Mouse (Mus musculus) myocyte (in vitro differentiated cells): ENCODE results near the gene 1700001P01Rik. TPM values are rescaled to one million over a fixed set of nuclear protein-coding genes. Genes with fewer than 3 reads are reported as not detected.

Source experiments
- H3K27me3 ChIP-seq: one replicate; pipeline ENCODE4 v1.6.1; 2011; ENCODE audit not compliant: control insufficient read depth, insufficient read depth, insufficient read length
- H3K36me3 ChIP-seq: one replicate; pipeline ENCODE4 v1.6.1; 2011; ENCODE audit not compliant: control insufficient read depth, insufficient read depth
- H3K4me2 ChIP-seq: one replicate; pipeline ENCODE4 v1.6.1; 2011; ENCODE audit warnings: low read depth, control low read depth
- H3K4me3 ChIP-seq: one replicate; pipeline ENCODE4 v1.5.1; 2011; ENCODE audit warnings: mild to moderate bottlenecking, control low read depth, moderate library complexity
- H3K79me2 ChIP-seq: one replicate; pipeline ENCODE4 v1.6.1; 2011; ENCODE audit not compliant: control insufficient read depth, insufficient read depth
- H3ac ChIP-seq: one replicate; pipeline ENCODE4 v1.6.1; 2011; ENCODE audit not compliant: control insufficient read depth, insufficient read length
- CEBPB ChIP-seq: IDR thresholded peaks from 2 replicates; pipeline ENCODE4 v1.6.1; 2011; ENCODE audit warnings: mild to moderate bottlenecking, moderate library complexity; ENCODE audit not compliant: poor library complexity, insufficient read depth, severe bottlenecking
- E2F4 ChIP-seq: IDR thresholded peaks from one replicate; pipeline ENCODE4 v1.6.1; 2011; ENCODE audit warnings: mild to moderate bottlenecking, control low read depth, moderate library complexity; ENCODE audit not compliant: insufficient read depth
- MAX ChIP-seq: IDR thresholded peaks from one replicate; pipeline ENCODE4 v1.6.1; 2011; ENCODE audit warnings: low read depth, mild to moderate bottlenecking, control low read depth
- MYOD1 ChIP-seq, 3 experiments: IDR thresholded peaks; one replicate each; pipeline ENCODE4 v1.6.1; 2011; ENCODE audit warnings: control low read depth in 2 of 3, low read depth in 2 of 3, mild to moderate bottlenecking in 2 of 3, moderate library complexity in 1 of 3; ENCODE audit not compliant: insufficient read length in 2 of 3, control insufficient read depth in 1 of 3
- MYOG ChIP-seq, 3 experiments: IDR thresholded peaks; one replicate each; pipeline ENCODE4 v1.6.1; 2011; ENCODE audit warnings: control low read depth in 2 of 3, low read depth in 2 of 3, mild to moderate bottlenecking in 2 of 3; ENCODE audit not compliant: insufficient read length in 2 of 3, control insufficient read depth in 1 of 3, insufficient read depth in 1 of 3
- POLR2A ChIP-seq: IDR thresholded peaks from one replicate; pipeline ENCODE4 v1.6.1; 2011; ENCODE audit warnings: low read depth, mild to moderate bottlenecking, control low read depth, moderate library complexity; ENCODE audit not compliant: insufficient read length
- POLR2AphosphoS2 ChIP-seq: IDR thresholded peaks from one replicate; pipeline ENCODE4 v1.6.1; 2011; ENCODE audit warnings: low read depth, control low read depth; ENCODE audit not compliant: insufficient read length
- REST ChIP-seq: IDR thresholded peaks from one replicate; pipeline ENCODE4 v1.6.1; 2011; ENCODE audit warnings: mild to moderate bottlenecking, control low read depth, moderate library complexity; ENCODE audit not compliant: insufficient read depth, insufficient read length
- SRF ChIP-seq: IDR thresholded peaks from one replicate; pipeline ENCODE4 v1.6.1; 2011; ENCODE audit warnings: low read depth; ENCODE audit not compliant: control insufficient read depth, insufficient read length
- TCF12 ChIP-seq: IDR thresholded peaks from one replicate; pipeline ENCODE4 v1.6.1; 2011; ENCODE audit warnings: mild to moderate bottlenecking, control low read depth; ENCODE audit not compliant: poor library complexity, insufficient read depth, severe bottlenecking
- TCF3 ChIP-seq: IDR thresholded peaks from one replicate; pipeline ENCODE4 v1.6.1; 2011; ENCODE audit warnings: low read depth, control low read depth; ENCODE audit not compliant: insufficient read length
- USF1 ChIP-seq: IDR thresholded peaks from one replicate; pipeline ENCODE4 v1.6.1; 2011; ENCODE audit warnings: low read depth, mild to moderate bottlenecking, control low read depth, moderate library complexity
- polyA plus RNA-seq: library from polyadenylated mRNA; unstranded; fragments of >200 nt; fragmentation: generic; extraction: Trizol; gene quantifications from one replicate; pipeline ENCODE4 v1.2.1, GENCODE M21; 2012; ENCODE audit warnings: missing spikeins

1700001P01Rik gene
- polyA plus RNA-seq, 1 experiment, result 0.07 TPM

DNA sequence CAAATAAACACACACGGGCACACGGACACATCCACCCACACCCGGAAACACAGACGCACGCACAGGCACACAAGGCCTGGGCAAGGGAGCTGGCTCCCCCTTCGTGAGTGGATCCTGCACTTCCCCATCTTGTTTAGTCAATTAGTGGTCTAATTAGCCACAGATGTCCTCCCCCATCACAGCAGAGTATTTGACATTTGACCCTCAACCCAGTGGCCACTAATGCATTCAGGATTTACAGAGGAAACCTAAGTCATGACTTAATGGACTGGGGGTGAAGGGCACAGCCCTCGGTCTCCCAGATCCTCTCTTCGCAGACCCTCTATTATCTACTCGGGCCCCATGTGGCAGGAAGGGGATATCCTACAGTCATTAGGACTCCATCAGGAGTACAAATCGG, 42.0 kb downstream of the 1700001P01Rik start:
- H3K27me3 ChIP-seq, result no peaks in the 10 kb centered on the region
- TF ChIP-seq SRF (no peak), POLR2A (no peak), MYOD1 (IDR thresholded peaks at IDR 0.05; ENCODE audit: control insufficient read depth in 1 of 3, insufficient read length in 2 of 3, low read depth in 2 of 3) (no peak), REST (no peak), TCF3 (no peak), MYOG (IDR thresholded peaks at IDR 0.05; ENCODE audit: control insufficient read depth in 1 of 3, insufficient read depth in 1 of 3, insufficient read length in 2 of 3, low read depth in 2 of 3) (no peak), CEBPB (no peak), POLR2AphosphoS2 (no peak), MAX (no peak), USF1 (no peak), E2F4 (no peak), TCF12 (no peak)
- no peak overlapping the region for H3K4me2 ChIP-seq
- no peak overlapping the region for H3K4me3 ChIP-seq
- H3ac ChIP-seq, result no peak overlapping the region
- H3K79me2 ChIP-seq, result peaks cover 40% of the 10 kb centered on the region
- H3K36me3 ChIP-seq, result peaks cover 15% of the 10 kb centered on the region

DNA sequence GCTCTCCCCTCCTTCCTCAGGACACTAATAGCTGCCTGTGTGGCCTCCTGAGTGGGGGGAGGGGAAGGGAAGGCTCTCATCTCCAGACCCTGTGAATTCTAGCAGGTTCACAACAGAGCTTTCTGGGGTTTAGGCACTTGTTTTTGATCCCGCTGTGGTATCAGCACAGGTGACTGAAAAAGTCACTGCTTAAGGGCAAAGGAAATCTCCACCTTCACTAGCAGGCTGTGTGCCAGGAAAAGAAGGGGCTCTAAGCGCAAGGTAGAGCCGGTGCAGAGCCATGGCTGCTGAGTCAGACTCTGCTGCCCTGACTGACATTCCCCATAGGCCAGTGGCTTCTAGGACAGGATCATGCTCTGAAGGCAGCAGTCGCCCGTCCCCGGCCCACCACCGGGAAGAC, 47.0 kb downstream of the 1700001P01Rik start:
- Histone ChIP-seq H3K79me2 (peaks cover 7% of the 10 kb centered on the region), H3K4me3 (no peak overlapping the region), H3K27me3 (no peaks in the 10 kb centered on the region), H3K36me3 (peaks cover 34% of the 10 kb centered on the region), H3K4me2 (peak overlapping the region; percentile 53), H3ac (no peak overlapping the region)
- TF ChIP-seq E2F4 (no peak), POLR2AphosphoS2 (no peak), MYOD1 (IDR thresholded peaks at IDR 0.05; ENCODE audit: control insufficient read depth in 1 of 3, insufficient read length in 2 of 3, low read depth in 2 of 3) (no peak), SRF (no peak), REST (no peak), MYOG (IDR thresholded peaks at IDR 0.05; ENCODE audit: control insufficient read depth in 1 of 3, insufficient read depth in 1 of 3, insufficient read length in 2 of 3, low read depth in 2 of 3) (no peak), TCF3 (no peak), MAX (no peak), USF1 (no peak), TCF12 (no peak), CEBPB (no peak), POLR2A (no peak)

- Histone ChIP-seq H3ac (no peak overlapping the region), H3K27me3 (no peaks in the 10 kb centered on the region), H3K4me3 (no peak overlapping the region), H3K79me2 (peaks cover 2% of the 10 kb centered on the region), H3K4me2 (peak overlapping the region; percentile 53), H3K36me3 (peaks cover 34% of the 10 kb centered on the region)
- TF ChIP-seq REST (no peak), POLR2A (no peak), MYOG (IDR thresholded peaks at IDR 0.05; ENCODE audit: control insufficient read depth in 1 of 3, insufficient read depth in 1 of 3, insufficient read length in 2 of 3, low read depth in 2 of 3) (peak in 1 of 3 experiments; percentile 56), TCF12 (no peak), SRF (no peak), POLR2AphosphoS2 (no peak), MAX (no peak), USF1 (peak; percentile 23), CEBPB (no peak), MYOD1 (IDR thresholded peaks at IDR 0.05; ENCODE audit: control insufficient read depth in 1 of 3, insufficient read length in 2 of 3, low read depth in 2 of 3) (peak in 1 of 3 experiments; percentile 37), TCF3 (no peak), E2F4 (no peak)
Measured at GRCm38 (mm10) chr11:97728311-97728710, 47.4 kb downstream of the 1700001P01Rik start.

DNA sequence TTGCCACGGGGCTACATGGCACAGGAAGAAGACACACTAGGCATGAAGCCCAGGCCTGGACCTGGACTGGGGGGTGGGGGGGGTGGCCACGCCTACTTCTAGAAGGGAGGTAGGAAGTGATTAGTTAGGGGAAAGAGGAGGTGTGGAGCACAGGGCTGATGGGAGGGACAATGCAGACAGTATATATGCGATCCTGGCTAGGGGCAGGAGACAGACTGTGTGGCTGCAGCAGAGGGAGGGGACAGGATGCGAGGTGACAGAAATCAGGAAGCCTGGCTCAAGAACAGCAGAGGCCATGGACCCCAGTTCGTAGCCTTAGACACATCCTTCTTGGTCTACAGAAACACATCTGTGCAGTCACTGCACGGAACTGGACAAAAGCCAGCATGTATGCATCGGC, 52.0 kb downstream of the 1700001P01Rik start:
- no peak overlapping the region for H3ac ChIP-seq
- no peak for TF ChIP-seq REST
- no peak for TF ChIP-seq MYOG (IDR thresholded peaks at IDR 0.05; ENCODE audit: control insufficient read depth in 1 of 3, insufficient read depth in 1 of 3, insufficient read length in 2 of 3, low read depth in 2 of 3)
- no peak for TF ChIP-seq POLR2A
- peaks cover 36% of the 10 kb centered on the region for H3K36me3 ChIP-seq

More for the DNA sequence above, 52.0 kb downstream of the 1700001P01Rik start:
- H3K27me3 ChIP-seq, result no peaks in the 10 kb centered on the region
- H3K4me3 ChIP-seq, result no peak overlapping the region
- no peak overlapping the region for H3K4me2 ChIP-seq
- no peaks in the 10 kb centered on the region for H3K79me2 ChIP-seq

Other genes with a start within 250 kb of the 1700001P01Rik start
- gene Srcin1, start 199.7 kb downstream of the 1700001P01Rik start, polyA plus RNA-seq, result not detected
- 3.3 TPM for gene Epop, start 146.2 kb downstream of the 1700001P01Rik start, polyA plus RNA-seq
- 15.5 TPM for gene Mllt6, start 112.5 kb downstream of the 1700001P01Rik start, polyA plus RNA-seq
- 112 TPM for gene Cisd3, start 90.1 kb downstream of the 1700001P01Rik start, polyA plus RNA-seq
- gene Pcgf2, start 75.4 kb downstream of the 1700001P01Rik start, polyA plus RNA-seq, result 24.3 TPM
- gene Psmb3, start 72.5 kb downstream of the 1700001P01Rik start, polyA plus RNA-seq, result 694 TPM
- gene Pip4k2b, start 31.2 kb downstream of the 1700001P01Rik start, polyA plus RNA-seq, result 30.1 TPM
- 8.9 TPM for gene Cwc25, start 9.4 kb downstream of the 1700001P01Rik start, polyA plus RNA-seq
- 1,321 TPM for gene Rpl23, start 6.5 kb upstream of the 1700001P01Rik start, polyA plus RNA-seq
- gene Lasp1, start 23.1 kb upstream of the 1700001P01Rik start, polyA plus RNA-seq, result 82.6 TPM
- 1.9 TPM for gene B230217C12Rik, start 64.9 kb upstream of the 1700001P01Rik start, polyA plus RNA-seq
- gene Fbxo47, start 108.2 kb upstream of the 1700001P01Rik start, polyA plus RNA-seq, result 0.32 TPM
- gene Plxdc1, start 210.5 kb upstream of the 1700001P01Rik start, polyA plus RNA-seq, result 2.7 TPM
- gene Arl5c, start 220.3 kb upstream of the 1700001P01Rik start, polyA plus RNA-seq, result 2.1 TPM
- 163 TPM for gene Cacnb1, start 247.1 kb upstream of the 1700001P01Rik start, polyA plus RNA-seq